Mouse (Mus musculus): Measurements from ENCODE around the gene Abhd16a.

DNA sequence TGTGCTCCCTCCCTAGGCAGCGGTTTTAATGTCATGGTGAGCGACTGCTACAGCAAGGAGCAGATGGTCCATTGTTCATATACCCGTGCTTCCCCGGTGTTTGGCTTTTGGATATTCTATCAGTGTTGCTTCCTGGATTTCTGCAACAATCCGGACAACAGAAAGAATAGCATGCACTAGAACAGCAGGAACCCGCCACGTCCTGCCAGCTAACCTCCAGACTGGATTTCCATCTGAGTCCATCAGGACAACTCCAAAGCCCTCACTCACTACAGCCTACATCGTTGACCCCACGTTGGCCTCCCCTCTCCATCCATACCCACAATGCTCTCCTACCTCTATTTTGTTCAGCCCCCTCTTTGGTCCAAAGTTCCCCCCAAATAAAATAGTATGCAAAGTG lies 22.7 kb downstream of the Abhd16a start:
- TF ChIP-seq EP300 (IDR thresholded peaks at IDR 0.05; ENCODE audit: insufficient read depth, low read depth, low read length) (no peak), POLR2A (IDR thresholded peaks at IDR 0.05; ENCODE audit: insufficient read depth, low read depth, low read length) (peak; percentile 29; the same call in 1 of the 2 replicates), CTCF (IDR thresholded peaks at IDR 0.05) (no peak)
